Mouse (Mus musculus): ENCODE measurements at regions not wholly inside any gene's neighbourhood (a gene's known extent, or its start where the extent isn't known, plus 50 kb on each side); places are given as distances from the start of the nearest gene placed in this dataset.

- DNase-seq (ENCODE audit: low read depth, low spot score): no peak
Measured at GRCm38 (mm10) chr14:120146908-120147770, 104.9 kb upstream of the Oxgr1 start.

DNA sequence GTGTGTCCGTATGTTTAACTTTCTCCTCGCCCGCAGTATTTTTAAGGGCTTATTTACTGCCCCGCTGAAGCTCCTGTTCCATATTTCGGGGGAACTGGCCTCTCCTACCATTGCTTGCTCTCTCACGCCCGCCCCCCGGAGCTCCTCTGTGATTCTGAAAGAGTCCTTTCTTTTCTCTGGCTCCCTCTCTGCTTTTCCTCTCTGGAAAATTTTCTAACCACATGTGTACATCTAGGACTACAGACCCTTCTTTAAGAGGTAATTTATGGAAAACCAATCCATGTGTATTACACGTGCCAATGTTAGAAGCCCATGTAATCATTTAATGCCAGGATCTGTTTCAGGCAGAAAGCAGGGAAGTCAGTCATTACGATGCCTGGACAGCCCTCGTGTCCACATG, 106.6 kb upstream of the Oxgr1 start:
- DNase-seq (ENCODE audit: low read depth, low spot score): no peak

- DNase-seq (ENCODE audit: low read depth, low spot score): no peak
Measured at GRCm38 (mm10) chr14:120149341-120149741, 107.1 kb upstream of the Oxgr1 start.

GRCm38 (mm10) chr14:120150589-120150988, 108.4 kb upstream of the Oxgr1 start:
- DNase-seq (ENCODE audit: low read depth, low spot score): no peak

DNA sequence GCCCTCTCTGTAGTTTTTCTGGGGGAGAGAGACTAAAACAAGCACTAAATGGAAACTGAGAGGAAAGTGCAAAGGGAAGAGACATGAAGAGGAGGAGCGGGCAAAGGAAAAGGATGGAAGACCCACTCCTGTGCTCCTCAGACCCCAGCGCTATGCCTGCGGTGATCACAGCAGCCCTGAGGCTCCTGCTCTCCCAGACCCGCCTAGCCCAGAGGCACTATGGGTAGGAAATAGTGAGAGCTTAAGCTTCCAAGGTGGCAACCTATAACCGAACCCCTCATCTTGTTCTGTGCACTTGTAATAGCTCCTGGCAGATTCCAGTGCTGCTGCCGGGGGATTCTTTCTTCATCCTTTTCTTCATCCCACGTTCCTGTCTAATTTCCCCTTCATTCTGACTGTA, 112.2 kb upstream of the Oxgr1 start:
- no peak for DNase-seq (ENCODE audit: low read depth, low spot score)

DNA sequence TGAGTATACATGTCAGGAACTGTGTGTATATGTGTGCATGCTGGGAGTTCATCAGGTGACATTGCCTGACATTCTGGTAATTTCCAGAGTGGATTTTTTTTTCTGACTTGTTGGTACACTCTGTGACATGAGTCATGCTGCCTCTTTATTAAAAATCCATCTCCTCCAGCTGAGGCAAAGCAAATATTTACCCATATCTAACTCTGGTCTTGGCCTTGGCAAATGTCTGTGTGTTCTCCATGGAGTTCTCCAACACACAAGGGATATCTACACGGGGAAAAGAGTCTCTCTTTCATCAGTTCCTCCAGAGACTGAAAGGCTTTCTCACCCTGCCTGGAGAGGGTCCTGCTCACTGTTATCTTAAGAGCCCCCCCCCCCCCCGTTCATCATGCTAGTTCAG, 111.3 kb upstream of the Mbnl2 start:
- no peak for DNase-seq (ENCODE audit: low read depth, low spot score)

GRCm38 (mm10) chr14:120165496-120166045, 109.9 kb upstream of the Mbnl2 start:
- no peak for DNase-seq (ENCODE audit: low read depth, low spot score)

- DNase-seq (ENCODE audit: low read depth, low spot score): no peak
Measured at GRCm38 (mm10) chr14:120170733-120171132, 104.7 kb upstream of the Mbnl2 start.

- no peak for DNase-seq (ENCODE audit: low read depth, low spot score)
Measured at GRCm38 (mm10) chr14:120172058-120172457, 103.4 kb upstream of the Mbnl2 start.

- DNase-seq (ENCODE audit: low read depth, low spot score): no peak
Measured at GRCm38 (mm10) chr14:120172844-120173243, 102.6 kb upstream of the Mbnl2 start.

DNA sequence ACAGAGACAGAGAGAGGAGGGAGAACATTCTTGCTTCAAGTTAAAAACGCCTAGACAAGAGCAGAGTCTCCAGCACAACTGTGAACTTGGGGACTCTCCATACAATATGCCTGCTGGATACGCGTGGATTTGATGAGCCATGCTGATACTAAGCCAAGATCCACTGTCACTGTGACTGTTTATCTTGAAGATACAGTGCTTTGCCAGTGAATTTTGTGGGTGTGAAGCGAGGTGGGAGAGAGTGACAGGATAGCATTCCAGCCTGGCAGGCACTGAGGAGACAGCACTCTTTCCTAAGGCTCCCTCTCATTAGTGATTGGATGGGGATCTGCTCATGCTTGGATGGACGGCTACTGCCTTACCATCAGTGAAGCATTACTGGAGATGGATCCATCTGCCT, 100.9 kb upstream of the Mbnl2 start:
- no peak for DNase-seq (ENCODE audit: low read depth, low spot score)

DNA sequence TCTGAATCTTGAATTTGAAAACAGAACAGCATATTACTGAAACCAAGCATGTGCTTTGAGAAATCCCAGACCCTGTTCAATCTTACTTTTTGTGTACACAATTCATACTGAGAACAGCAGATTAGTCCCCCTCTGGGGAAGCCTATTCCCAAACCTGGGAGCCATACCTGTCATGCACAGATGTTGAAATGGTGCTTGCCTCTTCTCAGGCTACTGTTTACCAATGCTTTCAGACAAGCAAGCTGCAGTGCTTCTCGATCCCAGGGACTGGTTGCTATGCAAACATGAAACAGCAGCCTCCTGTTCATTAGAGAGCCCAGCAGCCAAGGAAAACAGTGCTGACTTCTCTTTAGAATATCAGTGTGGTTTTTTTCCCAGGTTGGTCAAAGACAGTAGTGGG, 80.3 kb upstream of the Mbnl2 start:
- DNase-seq (ENCODE audit: low read depth, low spot score): no peak

- no peak for DNase-seq (ENCODE audit: low read depth, low spot score)
Measured at GRCm38 (mm10) chr14:120211741-120212140, 63.7 kb upstream of the Mbnl2 start.

- no peak for DNase-seq (ENCODE audit: low read depth, low spot score)
Measured at GRCm38 (mm10) chr14:120212626-120213025, 62.8 kb upstream of the Mbnl2 start.

DNA sequence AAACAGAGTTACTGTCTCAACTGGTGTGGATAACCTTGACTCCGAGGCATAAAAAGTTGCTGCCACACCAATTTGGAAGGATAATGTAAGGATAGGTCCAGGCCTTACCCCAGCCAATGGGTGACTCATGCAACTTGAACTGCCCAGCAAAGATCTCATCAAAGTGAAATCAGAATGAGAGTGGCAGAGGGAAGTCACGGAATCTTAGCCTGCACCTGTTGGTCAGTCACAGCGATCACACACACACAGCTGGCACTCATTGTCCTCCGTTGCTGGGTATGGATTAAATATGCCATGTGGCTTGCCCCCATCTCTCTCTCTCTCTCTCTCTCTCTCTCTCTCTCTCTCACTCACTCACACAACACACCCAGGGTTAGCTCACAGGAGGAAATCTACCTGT, 56.2 kb upstream of the Mbnl2 start:
- DNase-seq (ENCODE audit: low read depth, low spot score): no peak

DNA sequence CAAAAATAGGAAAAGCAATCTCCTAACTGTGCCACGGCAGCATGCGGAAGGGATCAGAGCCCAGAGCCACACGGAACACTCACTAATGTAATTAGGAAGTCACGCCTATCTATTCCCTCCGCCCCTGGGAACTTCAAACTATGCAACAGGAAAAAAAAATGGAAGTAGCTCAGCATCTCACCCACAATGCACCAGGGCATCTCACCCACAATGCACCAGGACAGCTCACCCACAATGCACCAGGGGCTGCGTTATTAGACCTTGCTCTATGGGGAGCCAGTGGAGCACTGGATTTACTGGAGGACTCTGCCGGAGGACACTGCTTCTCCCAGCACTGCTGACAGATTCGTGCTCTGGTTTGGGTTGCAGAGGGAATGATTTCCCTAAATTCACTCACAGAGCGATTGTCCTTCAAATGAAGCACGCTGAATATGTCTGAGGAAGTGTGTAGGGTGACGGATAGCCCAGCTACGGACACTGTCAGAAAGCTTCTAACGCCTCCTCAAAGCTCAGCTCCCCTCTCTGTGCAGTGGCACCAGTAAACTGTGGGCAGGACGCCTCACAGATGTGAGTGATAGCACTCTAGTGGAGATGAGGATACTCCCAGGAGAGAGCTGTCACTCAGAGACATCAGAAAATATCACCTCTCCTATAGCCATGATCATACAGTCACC, 51.8 kb upstream of the Mbnl2 start:
- DNase-seq (ENCODE audit: low read depth, low spot score): no peak

- no peak for DNase-seq (ENCODE audit: low read depth, low spot score)
Measured at GRCm38 (mm10) chr14:120224202-120224846, 51.1 kb upstream of the Mbnl2 start.

DNA sequence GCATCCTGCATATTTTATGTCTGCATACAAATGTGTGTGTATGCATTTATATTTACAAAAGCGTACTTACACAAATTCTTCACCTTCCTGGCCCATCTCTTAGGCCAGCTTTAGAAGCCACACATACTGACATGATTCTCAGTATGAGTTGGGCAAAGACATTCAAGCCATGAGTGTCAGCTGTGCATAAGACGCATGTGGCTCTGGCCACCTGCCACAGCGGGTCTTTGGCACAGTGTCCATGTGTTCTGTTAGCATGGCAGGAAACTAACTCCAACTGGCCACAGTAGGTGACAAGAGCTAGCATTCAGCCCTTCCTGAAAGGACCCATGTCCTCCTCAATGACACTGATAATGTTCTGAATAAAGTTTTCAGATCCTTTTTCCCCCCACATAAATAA, 49.8 kb upstream of the Mbnl2 start:
- no peak for DNase-seq (ENCODE audit: low read depth, low spot score)

Measured in brain, embryonic 18.5 days (tissue).